Mouse (Mus musculus) v-Abl transformed pro-B cells (cell line): ENCODE results near the gene Lrrc73.

Experiments
- in situ Hi-C, 2 experiments: fragments of 400-800 bp; cut with MboI; formaldehyde crosslinking; loops; one replicate each; pipeline ENCODE4 v1.15.1; 2025; ENCODE audit not compliant: unreplicated experiment in 2 of 2

The Lrrc73 gene

GRCm38 (mm10) chr17:46283140-46283539, 29.8 kb downstream of the Lrrc73 start:
- in situ Hi-C loops = loop anchor here in 1 of 2 experiments (25.0 kb wide), 1 partner anchor 546 kb away; the partner anchor contains the start of gene 1600014C23Rik

DNA sequence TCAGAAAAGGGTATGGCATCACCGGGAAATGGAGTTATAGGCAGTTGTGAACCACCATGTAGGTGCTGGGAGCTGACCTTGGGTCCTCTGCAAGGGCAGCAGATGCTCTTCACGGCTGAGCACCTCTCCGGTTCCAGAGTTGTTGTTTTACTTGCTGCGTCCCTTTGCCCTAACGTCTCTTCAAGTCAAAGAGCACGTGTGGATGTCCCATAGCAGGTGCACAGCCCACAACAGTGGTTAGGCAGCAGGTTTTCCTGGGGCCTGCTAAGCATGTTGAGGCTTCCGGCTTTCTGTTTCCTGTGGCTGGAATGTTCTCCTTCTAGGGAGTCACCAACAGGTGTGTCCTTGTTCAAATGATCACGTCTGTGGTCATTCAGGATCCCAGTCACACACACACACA, 30.6 kb downstream of the Lrrc73 start:
- in situ Hi-C loops = loop anchor here in 1 of 2 experiments (25.0 kb wide), 1 partner anchor 547 kb away; the partner anchor contains the start of gene 1600014C23Rik

DNA sequence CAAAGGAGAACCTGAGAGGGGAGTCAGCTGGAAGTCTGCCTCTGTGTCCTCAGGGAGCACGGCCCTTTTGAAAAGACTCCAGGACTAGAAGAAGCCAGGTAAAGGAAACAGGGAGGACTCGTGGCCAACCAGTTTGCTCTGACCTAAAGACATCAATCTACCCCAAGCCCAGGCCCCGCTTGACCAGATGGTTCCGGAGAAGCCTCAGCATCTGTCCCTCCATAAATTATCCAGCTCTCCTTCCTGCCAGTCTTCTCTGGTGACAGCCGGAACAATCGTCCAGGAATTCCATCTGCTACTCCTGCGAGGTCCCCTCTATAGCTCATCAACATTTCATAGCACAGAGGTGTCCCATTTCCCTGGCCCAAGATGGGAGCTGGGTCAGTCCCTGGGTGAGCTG, 31.3 kb downstream of the Lrrc73 start:
- in situ Hi-C loops = loop anchor here in 1 of 2 experiments (25.0 kb wide), 1 partner anchor 547 kb away; the partner anchor contains the start of gene 1600014C23Rik

DNA sequence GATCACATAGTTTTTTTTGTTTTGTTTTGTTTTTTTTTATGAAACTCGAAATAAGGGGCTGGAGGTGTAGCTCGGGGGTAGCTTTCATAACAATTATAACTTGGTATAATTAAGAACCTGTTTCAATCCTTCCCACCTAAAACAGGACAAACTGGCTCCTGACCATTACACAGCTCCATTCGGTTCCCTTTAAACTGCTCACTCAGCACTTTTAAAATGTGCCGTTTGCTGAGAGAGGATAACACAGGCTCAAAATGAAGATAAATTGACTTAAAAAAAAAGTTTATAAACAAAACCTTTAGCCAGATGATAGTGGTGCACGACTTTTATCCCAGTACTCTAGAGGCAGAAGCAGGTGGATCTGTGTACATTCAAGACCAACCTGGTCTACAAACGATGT, 32.1 kb downstream of the Lrrc73 start:
- in situ Hi-C loops = loop anchor here in 1 of 2 experiments (25.0 kb wide), 1 partner anchor 548 kb away; the partner anchor contains the start of gene 1600014C23Rik

GRCm38 (mm10) chr17:46287678-46288095, 34.4 kb downstream of the Lrrc73 start:
- in situ Hi-C loops = loop anchor here in 1 of 2 experiments (25.0 kb wide), 1 partner anchor 550 kb away; the partner anchor contains the start of gene 1600014C23Rik

- in situ Hi-C loops = loop anchor here in 1 of 2 experiments (25.0 kb wide), 1 partner anchor 559 kb away; the partner anchor contains the start of gene 1600014C23Rik
Observed at GRCm38 (mm10) chr17:46296601-46297000, 43.3 kb downstream of the Lrrc73 start.

DNA sequence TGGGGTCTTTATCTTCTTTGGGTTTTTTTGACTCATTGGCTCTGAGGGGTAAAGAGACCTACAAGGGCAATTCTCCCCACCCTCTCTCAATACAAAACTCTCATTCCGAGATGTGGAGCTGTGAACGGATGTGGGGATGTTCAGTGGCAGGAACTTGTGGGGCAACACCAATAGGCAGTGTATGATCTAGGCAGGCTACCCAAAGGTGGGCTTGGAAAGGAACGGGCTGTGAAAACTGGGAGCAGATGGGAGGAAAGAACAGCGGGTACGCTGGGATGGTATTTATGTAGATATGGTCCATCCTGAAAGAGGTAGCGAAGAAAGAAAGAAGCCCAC, 43.7 kb downstream of the Lrrc73 start:
- in situ Hi-C loops = loop anchor here in 1 of 2 experiments (25.0 kb wide), 1 partner anchor 560 kb away; the partner anchor contains the start of gene 1600014C23Rik

- in situ Hi-C loops = loop anchor here in 1 of 2 experiments (25.0 kb wide), 1 partner anchor 560 kb away; the partner anchor contains the start of gene 1600014C23Rik
Observed at GRCm38 (mm10) chr17:46297364-46298219, 44.3 kb downstream of the Lrrc73 start, which contains the start of gene Dlk2. Gene Dlk2 (plus strand): TSS chr17:46297421.

DNA sequence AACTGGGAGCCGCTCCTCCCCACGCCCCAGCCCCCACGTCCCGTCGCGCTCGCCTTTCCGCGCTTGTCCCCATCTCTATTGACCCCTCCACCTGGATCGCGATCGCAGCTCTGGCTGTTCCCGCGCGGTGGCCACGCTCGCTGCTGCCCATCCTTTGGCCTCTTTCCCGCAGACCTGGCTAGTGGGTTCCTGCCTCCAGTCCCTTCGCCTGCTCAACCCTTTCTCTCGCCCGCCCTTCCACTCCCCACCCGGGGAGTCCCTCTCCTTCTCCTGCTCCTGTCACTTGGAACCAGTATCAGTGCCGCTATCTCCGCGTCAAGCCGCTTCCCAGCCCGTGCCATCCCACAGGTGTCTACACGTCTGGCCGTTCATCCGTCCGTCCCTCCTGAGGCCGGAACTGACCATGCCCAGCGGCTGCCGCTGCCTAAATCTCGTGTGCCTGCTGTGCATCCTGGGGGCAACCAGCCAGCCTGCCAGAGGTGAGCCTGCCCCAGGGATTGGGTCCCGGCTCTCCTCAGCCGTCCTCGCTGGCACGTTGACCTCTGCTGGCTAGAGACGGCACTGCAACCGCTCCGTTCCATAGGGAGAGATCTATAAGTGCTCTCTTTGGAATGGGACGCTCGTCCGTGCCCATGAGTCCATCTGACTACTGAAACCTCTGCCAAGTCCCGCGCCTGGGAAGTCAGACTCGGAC, 45.0 kb downstream of the Lrrc73 start:
- in situ Hi-C loops = loop anchor here in 1 of 2 experiments (25.0 kb wide), 1 partner anchor 561 kb away; the partner anchor contains the start of gene 1600014C23Rik

DNA sequence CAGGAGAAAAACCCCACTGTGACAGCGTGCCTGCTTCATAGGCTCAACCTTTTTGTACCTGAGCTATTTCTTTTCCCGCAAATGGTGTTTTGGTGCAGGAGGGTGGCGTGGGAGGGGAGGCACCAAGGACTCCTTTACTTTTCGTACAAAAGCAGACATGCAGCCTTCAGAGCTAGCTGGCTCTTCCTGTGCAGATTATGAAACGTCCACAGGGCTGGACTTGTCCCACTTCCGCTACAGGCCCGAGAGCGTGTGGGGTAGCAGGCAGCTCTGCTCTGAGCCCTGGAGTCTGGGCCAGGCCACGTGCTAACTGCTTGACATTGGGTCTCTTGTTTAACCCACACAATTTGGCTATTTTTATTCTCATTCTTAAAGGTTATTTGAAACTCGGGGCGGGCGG, 48.6 kb downstream of the Lrrc73 start:
- in situ Hi-C loops = loop anchor here (5.0 kb wide), 1 partner anchor 35 kb away; no protein-coding TSS in a partner anchor

- in situ Hi-C loops = loop anchor here (5.0 kb wide), 1 partner anchor 37 kb away; no protein-coding TSS in a partner anchor
Observed at GRCm38 (mm10) chr17:46304184-46304583, 50.9 kb downstream of the Lrrc73 start.
